Comparison of ENCODE assay signal across 8 mouse cellular contexts in genomic region chr11:73281528-73282027, GRCm38 (mm10). TPM values are rescaled to one million over a fixed set of nuclear protein-coding genes. Genes with fewer than 3 reads are reported as not detected.
DNase-seq lines count a peak whose midpoint lies in the region; ATAC-seq lines count a peak whose summit lies in the region.

No protein-coding gene starts in this region.

- ATAC-seq in intestine, embryonic 16.5 days = peak; percentile 94
- no peak for ATAC-seq in monocyte, adult 5-6 weeks (replicated peaks; ENCODE audit: insufficient number of reproducible peaks, low FRiP score, low TSS enrichment, poor library complexity, severe bottlenecking)

- peaks cover 12% of the 10 kb centered on the region for H3K4me1 ChIP-seq in intestine, embryonic 16.5 days (ENCODE audit: control insufficient read depth, insufficient read depth, low read length)

- 3% methylated on average over 16 of the region's 16 CpGs for WGBS in intestine, embryonic 16.5 days

- peak overlapping the region; percentile 47 for H3K4me3 ChIP-seq in intestine, embryonic 16.5 days (ENCODE audit: low read length)

- peak overlapping the region; percentile 48; the same call in 1 of the 2 replicates for H3K9ac ChIP-seq in intestine, embryonic 16.5 days (ENCODE audit: low read depth, low read length)

- DNase-seq in adrenal gland, adult (ENCODE audit: inconsistent age in 2 of 2, low spot score in 1 of 2) = peak; percentile 33 to 77
- DNase-seq in embryo, embryonic 10 days (ENCODE audit: low spot score) = peak; percentile 74
- peak; percentile 43 for DNase-seq in gastrocnemius, postnatal 25 days
- peak; percentile 76 to 92 for DNase-seq in left cerebral cortex, postnatal 14 days (ENCODE audit: low spot score in 2 of 2)
- peak; percentile 59 for DNase-seq in mesoderm, embryonic 11.5 days (ENCODE audit: low read depth, low spot score)
- peak; percentile 68 for DNase-seq in right cerebral cortex, postnatal 4 days

- no peaks in the 10 kb centered on the region for H3K36me3 ChIP-seq in intestine, embryonic 16.5 days (ENCODE audit: control insufficient read depth, insufficient read depth, low read length)

- H3K9me3 ChIP-seq in intestine, embryonic 16.5 days (ENCODE audit: control insufficient read depth, low read length) = no peaks in the 10 kb centered on the region

- H3K4me2 ChIP-seq in intestine, embryonic 16.5 days (ENCODE audit: low read depth, low read length) = peak overlapping the region; percentile 58

- intact Hi-C loops in left cerebral cortex, postnatal 14 days (cut with DNase I) = loop anchor here (1.0 kb wide), 1 partner anchor 143 kb away; the partner anchor contains the start of gene Haspin

- H3K27me3 ChIP-seq in intestine, embryonic 16.5 days (replicated peaks; ENCODE audit: control insufficient read depth, insufficient read depth, low read length) = no peaks in the 10 kb centered on the region

- no peak overlapping the region for H3K27ac ChIP-seq in intestine, embryonic 16.5 days (ENCODE audit: low read length)

RNA-seq across cellular contexts. Expression of gene Trpv3, which starts 14.4 kb away (rescaled TPM):
- under 1 TPM in 1 of 2 experiments, not detected in 1; 0.05 TPM for total RNA-seq in gastrocnemius, postnatal 25 days (2021)
- polyA plus RNA-seq in intestine, embryonic 16.5 days (2015; fragmentation: Nextera tagmentation; extraction: Ambion mirVana) = 0.13 and 0.16 TPM in 2 replicates
- under 1 TPM; 0.17 to 0.35 TPM for total RNA-seq in left cerebral cortex, postnatal 14 days (2021)
- total RNA-seq in monocyte, adult 5-6 weeks (2017) = not detected in 3 replicates

RNA-seq across cellular contexts. Expression of gene Trpv1, which starts 47.5 kb away (rescaled TPM):
- under 1 TPM in 1 of 2 experiments, not detected in 1; 0.21 TPM for total RNA-seq in gastrocnemius, postnatal 25 days (2021)
- 0.12 TPM in 2 replicates for polyA plus RNA-seq in intestine, embryonic 16.5 days (2015; fragmentation: Nextera tagmentation; extraction: Ambion mirVana)
- under 1 TPM; 0.13 to 0.42 TPM for total RNA-seq in left cerebral cortex, postnatal 14 days (2021)
- not detected in 3 replicates for total RNA-seq in monocyte, adult 5-6 weeks (2017)

RNA-seq across cellular contexts. Expression of gene Aspa, which starts 47.8 kb away (rescaled TPM):
- 1 to 10 TPM; 1.8 to 4.8 TPM for total RNA-seq in gastrocnemius, postnatal 25 days (2021)
- 1.5 and 2.3 TPM in 2 replicates for polyA plus RNA-seq in intestine, embryonic 16.5 days (2015; fragmentation: Nextera tagmentation; extraction: Ambion mirVana)
- 1 to 10 TPM; 3.2 to 4.0 TPM for total RNA-seq in left cerebral cortex, postnatal 14 days (2021)
- 0.49 to 12.6 TPM (median 6.0 TPM) in 3 replicates for total RNA-seq in monocyte, adult 5-6 weeks (2017)

RNA-seq across cellular contexts. Expression of gene Gm49340, which starts 48.0 kb away (rescaled TPM):
- not detected for total RNA-seq in gastrocnemius, postnatal 25 days (2021)
- not detected in 2 replicates for polyA plus RNA-seq in intestine, embryonic 16.5 days (2015; fragmentation: Nextera tagmentation; extraction: Ambion mirVana)
- not detected for total RNA-seq in left cerebral cortex, postnatal 14 days (2021)
- not detected in 3 replicates for total RNA-seq in monocyte, adult 5-6 weeks (2017)

RNA-seq across cellular contexts. Expression of gene Spata22, which starts 48.0 kb away (rescaled TPM):
- total RNA-seq in gastrocnemius, postnatal 25 days (2021) = not detected
- 0.21 and 0.31 TPM in 2 replicates for polyA plus RNA-seq in intestine, embryonic 16.5 days (2015; fragmentation: Nextera tagmentation; extraction: Ambion mirVana)
- total RNA-seq in left cerebral cortex, postnatal 14 days (2021) = not detected
- not detected in 3 replicates for total RNA-seq in monocyte, adult 5-6 weeks (2017)
